Mouse (Mus musculus): Measurements from ENCODE around the gene C2cd5. TPM values are rescaled to one million over a fixed set of nuclear protein-coding genes. Genes with fewer than 3 reads are reported as not detected.
"Not testable (repeated sequence)": the region's sequence is repeated elsewhere in the genome, so short reads cannot be mapped to it uniquely, and the experiment has no call there.

The C2cd5 gene
- polyA plus RNA-seq, 1 experiment = 6.4 TPM

DNA sequence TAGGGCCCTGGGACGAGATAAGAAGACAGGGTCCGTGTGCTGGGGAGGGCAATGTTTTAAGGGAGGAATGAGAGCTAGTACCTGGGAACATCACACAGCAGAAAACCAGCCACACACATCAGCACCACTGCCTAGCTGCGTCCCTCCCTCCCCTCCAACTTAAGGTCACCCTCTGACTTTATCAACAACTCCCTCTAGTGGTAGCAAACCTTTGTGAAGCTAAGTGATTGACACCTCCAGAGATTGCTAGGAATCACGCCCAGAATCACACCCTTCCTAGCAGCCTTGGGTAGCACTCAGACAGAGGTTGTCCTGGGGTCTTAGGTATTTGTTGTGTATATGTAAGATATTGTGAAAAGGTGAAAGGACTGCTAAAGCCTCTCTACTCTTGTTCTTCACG lies 79.3 kb downstream of the C2cd5 start:
- H3K4me3 ChIP-seq = no peak overlapping the region
- H3K27me3 ChIP-seq (ENCODE audit: control insufficient read depth, insufficient read depth, insufficient read length) = no peaks in the 10 kb centered on the region
- no peak overlapping the region for H3K4me2 ChIP-seq (ENCODE audit: low read depth)
- H3ac ChIP-seq (ENCODE audit: control insufficient read depth, insufficient read length) = no peak overlapping the region
- TF ChIP-seq E2F4 (IDR thresholded peaks at IDR 0.05; ENCODE audit: insufficient read depth) (no peak), USF1 (IDR thresholded peaks at IDR 0.05; ENCODE audit: low read depth) (no peak), TCF3 (IDR thresholded peaks at IDR 0.05; ENCODE audit: insufficient read length, low read depth) (no peak), POLR2A (IDR thresholded peaks at IDR 0.05; ENCODE audit: insufficient read length, low read depth) (no peak), MYOG (IDR thresholded peaks at IDR 0.05; ENCODE audit: control insufficient read depth in 1 of 3, insufficient read depth in 1 of 3, insufficient read length in 2 of 3, low read depth in 2 of 3) (no peak), MAX (IDR thresholded peaks at IDR 0.05; ENCODE audit: low read depth) (no peak), MYOD1 (IDR thresholded peaks at IDR 0.05; ENCODE audit: control insufficient read depth in 1 of 3, insufficient read length in 2 of 3, low read depth in 2 of 3) (no peak), POLR2AphosphoS2 (IDR thresholded peaks at IDR 0.05; ENCODE audit: insufficient read length, low read depth) (no peak), REST (IDR thresholded peaks at IDR 0.05; ENCODE audit: insufficient read depth, insufficient read length) (no peak), SRF (IDR thresholded peaks at IDR 0.05; ENCODE audit: control insufficient read depth, insufficient read length, low read depth) (no peak), TCF12 (IDR thresholded peaks at IDR 0.05; ENCODE audit: insufficient read depth, poor library complexity, severe bottlenecking) (no peak), CEBPB (IDR thresholded peaks at IDR 0.05; ENCODE audit: insufficient read depth, poor library complexity, severe bottlenecking) (no peak)
- H3K36me3 ChIP-seq (ENCODE audit: control insufficient read depth, insufficient read depth) = no peaks in the 10 kb centered on the region
- no peaks in the 10 kb centered on the region for H3K79me2 ChIP-seq (ENCODE audit: control insufficient read depth, insufficient read depth)

DNA sequence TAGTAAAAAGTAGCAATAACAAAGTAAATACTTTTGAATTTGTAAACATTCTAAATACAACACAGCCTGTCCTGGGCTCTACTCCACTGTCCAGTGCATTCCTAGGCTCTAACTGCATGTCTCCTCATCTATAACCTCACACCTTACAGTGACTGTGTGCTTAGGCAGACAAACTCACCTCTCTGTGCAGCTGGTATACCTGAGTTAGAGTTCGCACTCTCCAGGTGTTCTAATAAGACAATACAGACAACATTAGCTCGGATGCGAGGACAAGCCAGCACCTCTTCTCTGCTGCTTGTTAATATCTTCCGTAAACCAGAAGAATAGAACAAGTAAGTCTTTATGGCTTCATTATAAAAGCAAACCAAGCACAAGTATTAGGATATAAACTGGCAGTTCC lies 79.8 kb downstream of the C2cd5 start:
- no peak overlapping the region for H3K4me2 ChIP-seq (ENCODE audit: low read depth)
- no peaks in the 10 kb centered on the region for H3K27me3 ChIP-seq (ENCODE audit: control insufficient read depth, insufficient read depth, insufficient read length)
- no peak overlapping the region for H3ac ChIP-seq (ENCODE audit: control insufficient read depth, insufficient read length)
- H3K36me3 ChIP-seq (ENCODE audit: control insufficient read depth, insufficient read depth) = no peaks in the 10 kb centered on the region
- H3K4me3 ChIP-seq = no peak overlapping the region
- no peak for TF ChIP-seq TCF3 (IDR thresholded peaks at IDR 0.05; ENCODE audit: insufficient read length, low read depth)
- TF ChIP-seq MYOD1 (IDR thresholded peaks at IDR 0.05; ENCODE audit: control insufficient read depth in 1 of 3, insufficient read length in 2 of 3, low read depth in 2 of 3) = no peak
- TF ChIP-seq POLR2A (IDR thresholded peaks at IDR 0.05; ENCODE audit: insufficient read length, low read depth) = no peak
- TF ChIP-seq MAX (IDR thresholded peaks at IDR 0.05; ENCODE audit: low read depth) = no peak
- no peak for TF ChIP-seq E2F4 (IDR thresholded peaks at IDR 0.05; ENCODE audit: insufficient read depth)
- TF ChIP-seq USF1 (IDR thresholded peaks at IDR 0.05; ENCODE audit: low read depth) = no peak
- no peak for TF ChIP-seq POLR2AphosphoS2 (IDR thresholded peaks at IDR 0.05; ENCODE audit: insufficient read length, low read depth)
- no peak for TF ChIP-seq SRF (IDR thresholded peaks at IDR 0.05; ENCODE audit: control insufficient read depth, insufficient read length, low read depth)
- TF ChIP-seq REST (IDR thresholded peaks at IDR 0.05; ENCODE audit: insufficient read depth, insufficient read length) = no peak
- TF ChIP-seq TCF12 (IDR thresholded peaks at IDR 0.05; ENCODE audit: insufficient read depth, poor library complexity, severe bottlenecking) = no peak
- no peak for TF ChIP-seq MYOG (IDR thresholded peaks at IDR 0.05; ENCODE audit: control insufficient read depth in 1 of 3, insufficient read depth in 1 of 3, insufficient read length in 2 of 3, low read depth in 2 of 3)
- TF ChIP-seq CEBPB (IDR thresholded peaks at IDR 0.05; ENCODE audit: insufficient read depth, poor library complexity, severe bottlenecking) = no peak
- H3K79me2 ChIP-seq (ENCODE audit: control insufficient read depth, insufficient read depth) = no peaks in the 10 kb centered on the region

DNA sequence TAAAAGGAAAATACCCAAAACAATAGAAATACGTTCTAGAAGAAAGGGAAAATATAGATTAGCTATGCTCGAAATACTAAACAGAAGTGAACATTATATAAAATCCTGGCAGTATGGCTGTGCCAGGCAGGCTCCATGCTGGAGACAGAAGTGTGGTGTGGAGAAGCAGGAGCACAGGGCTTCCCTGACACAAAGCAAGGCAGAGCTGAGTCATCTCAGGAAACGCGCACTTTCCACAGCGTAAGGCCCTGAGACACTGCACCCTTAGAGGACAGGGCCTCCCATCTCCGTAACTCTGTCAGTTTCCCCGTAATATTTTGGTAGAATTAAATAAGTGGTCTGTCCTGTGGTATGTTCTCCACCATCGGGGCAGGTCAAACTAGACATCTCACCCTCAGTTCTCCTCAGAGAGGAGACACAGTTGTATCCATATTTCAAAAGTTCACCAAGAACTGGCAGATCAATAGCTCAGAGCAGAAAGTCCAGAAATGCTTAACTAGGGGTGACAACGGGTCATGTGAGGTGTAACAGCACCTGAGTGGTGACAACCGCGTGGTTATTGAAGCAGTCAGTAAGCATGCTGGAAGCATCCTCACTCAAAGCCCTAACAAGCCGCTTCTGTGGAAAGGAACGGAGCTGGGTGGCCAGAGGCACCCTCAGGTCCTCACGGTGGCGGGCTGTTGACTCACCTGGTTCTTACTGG lies 87.3 kb downstream of the C2cd5 start:
- Histone ChIP-seq H3K4me3 (no peak overlapping the region), H3K36me3 (ENCODE audit: control insufficient read depth, insufficient read depth) (peaks cover 7% of the 10 kb centered on the region), H3ac (ENCODE audit: control insufficient read depth, insufficient read length) (no peak overlapping the region), H3K4me2 (ENCODE audit: low read depth) (no peak overlapping the region), H3K79me2 (ENCODE audit: control insufficient read depth, insufficient read depth) (no peaks in the 10 kb centered on the region), H3K27me3 (ENCODE audit: control insufficient read depth, insufficient read depth, insufficient read length) (no peaks in the 10 kb centered on the region)
- TF ChIP-seq E2F4 (IDR thresholded peaks at IDR 0.05; ENCODE audit: insufficient read depth) = no peak
- no peak for TF ChIP-seq TCF12 (IDR thresholded peaks at IDR 0.05; ENCODE audit: insufficient read depth, poor library complexity, severe bottlenecking)
- no peak for TF ChIP-seq CEBPB (IDR thresholded peaks at IDR 0.05; ENCODE audit: insufficient read depth, poor library complexity, severe bottlenecking)
- TF ChIP-seq POLR2A (IDR thresholded peaks at IDR 0.05; ENCODE audit: insufficient read length, low read depth) = no peak
- no peak for TF ChIP-seq MAX (IDR thresholded peaks at IDR 0.05; ENCODE audit: low read depth)
- TF ChIP-seq MYOG (IDR thresholded peaks at IDR 0.05; ENCODE audit: control insufficient read depth in 1 of 3, insufficient read depth in 1 of 3, insufficient read length in 2 of 3, low read depth in 2 of 3) = no peak
- no peak for TF ChIP-seq MYOD1 (IDR thresholded peaks at IDR 0.05; ENCODE audit: control insufficient read depth in 1 of 3, insufficient read length in 2 of 3, low read depth in 2 of 3)
- no peak for TF ChIP-seq REST (IDR thresholded peaks at IDR 0.05; ENCODE audit: insufficient read depth, insufficient read length)
- TF ChIP-seq POLR2AphosphoS2 (IDR thresholded peaks at IDR 0.05; ENCODE audit: insufficient read length, low read depth) = no peak
- TF ChIP-seq USF1 (IDR thresholded peaks at IDR 0.05; ENCODE audit: low read depth) = no peak

DNA sequence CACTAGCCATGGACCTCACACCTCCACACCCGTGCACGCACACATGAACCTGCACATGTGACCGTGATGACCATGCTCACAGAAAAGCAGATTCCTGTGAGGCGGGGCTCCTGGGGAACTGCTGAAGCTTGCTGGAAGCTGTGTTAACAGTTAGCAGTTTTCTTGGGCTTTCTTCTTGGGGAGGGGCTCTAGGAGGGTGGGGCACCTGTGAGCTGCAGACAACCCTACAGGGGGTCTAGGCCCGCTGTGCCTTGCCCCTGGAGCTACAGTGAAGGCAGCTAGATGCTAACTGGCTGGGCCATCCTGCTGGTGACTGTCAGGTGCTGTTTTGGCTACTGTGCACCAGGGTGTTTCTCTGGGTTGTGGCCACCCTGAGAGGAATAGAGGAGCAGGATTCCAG lies 91.1 kb downstream of the C2cd5 start:
- Histone ChIP-seq H3ac (ENCODE audit: control insufficient read depth, insufficient read length) (no peak overlapping the region), H3K27me3 (ENCODE audit: control insufficient read depth, insufficient read depth, insufficient read length) (no peaks in the 10 kb centered on the region), H3K36me3 (ENCODE audit: control insufficient read depth, insufficient read depth) (peaks cover 7% of the 10 kb centered on the region), H3K4me2 (ENCODE audit: low read depth) (no peak overlapping the region), H3K4me3 (no peak overlapping the region), H3K79me2 (ENCODE audit: control insufficient read depth, insufficient read depth) (no peaks in the 10 kb centered on the region)
- TF ChIP-seq E2F4 (IDR thresholded peaks at IDR 0.05; ENCODE audit: insufficient read depth) (no peak), USF1 (IDR thresholded peaks at IDR 0.05; ENCODE audit: low read depth) (no peak), CEBPB (IDR thresholded peaks at IDR 0.05; ENCODE audit: insufficient read depth, poor library complexity, severe bottlenecking) (no peak), POLR2A (IDR thresholded peaks at IDR 0.05; ENCODE audit: insufficient read length, low read depth) (no peak), MYOD1 (IDR thresholded peaks at IDR 0.05; ENCODE audit: control insufficient read depth in 1 of 3, insufficient read length in 2 of 3, low read depth in 2 of 3) (no peak), REST (IDR thresholded peaks at IDR 0.05; ENCODE audit: insufficient read depth, insufficient read length) (no peak), TCF3 (IDR thresholded peaks at IDR 0.05; ENCODE audit: insufficient read length, low read depth) (no peak), TCF12 (IDR thresholded peaks at IDR 0.05; ENCODE audit: insufficient read depth, poor library complexity, severe bottlenecking) (no peak), POLR2AphosphoS2 (IDR thresholded peaks at IDR 0.05; ENCODE audit: insufficient read length, low read depth) (no peak), SRF (IDR thresholded peaks at IDR 0.05; ENCODE audit: control insufficient read depth, insufficient read length, low read depth) (no peak), MAX (IDR thresholded peaks at IDR 0.05; ENCODE audit: low read depth) (no peak), MYOG (IDR thresholded peaks at IDR 0.05; ENCODE audit: control insufficient read depth in 1 of 3, insufficient read depth in 1 of 3, insufficient read length in 2 of 3, low read depth in 2 of 3) (no peak)

DNA sequence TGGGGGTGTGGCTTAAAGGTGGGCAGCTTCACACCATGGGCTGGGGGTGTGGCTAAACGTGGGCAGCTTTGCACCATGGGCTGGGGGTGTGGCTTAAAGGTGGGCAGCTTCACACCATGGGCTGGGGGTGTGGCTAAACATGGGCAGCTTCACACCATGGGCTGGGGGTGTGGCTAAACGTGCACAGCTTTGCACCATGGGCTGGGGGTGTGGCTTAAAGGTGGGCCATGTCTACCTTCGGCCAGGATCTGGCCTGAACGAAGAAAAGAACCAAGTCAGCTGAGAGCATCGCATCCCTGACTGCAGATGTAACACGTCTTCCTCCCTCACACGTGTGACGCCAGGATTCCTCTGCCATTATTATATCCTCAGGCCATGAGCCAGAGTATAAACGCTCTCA lies 94.7 kb downstream of the C2cd5 start:
- not testable (repeated sequence) for H3K4me2 ChIP-seq (ENCODE audit: low read depth); H3K4me3 ChIP-seq

More for the DNA sequence above, 94.7 kb downstream of the C2cd5 start:
- not testable (repeated sequence) for H3K79me2 ChIP-seq (ENCODE audit: control insufficient read depth, insufficient read depth); H3K27me3 ChIP-seq (ENCODE audit: control insufficient read depth, insufficient read depth, insufficient read length); H3ac ChIP-seq (ENCODE audit: control insufficient read depth, insufficient read length); H3K36me3 ChIP-seq (ENCODE audit: control insufficient read depth, insufficient read depth)
